Mouse (Mus musculus): Measurements from ENCODE around the gene Ankar. TPM values are rescaled to one million over a fixed set of nuclear protein-coding genes. Genes with fewer than 3 reads are reported as not detected.

Ankar gene
- polyA plus RNA-seq (2012): not detected in 2 replicates

GRCm38 (mm10) chr1:72700479-72700878, at the start of gene Ankar:
Gene Ankar (minus strand): TSS chr1:72700579.
- no peak for TF ChIP-seq GATA1 (IDR thresholded peaks at IDR 0.05; ENCODE audit: low read length)

GRCm38 (mm10) chr1:72746382-72746781, 46.0 kb upstream of the Ankar start:
- TF ChIP-seq GATA1 (IDR thresholded peaks at IDR 0.05; ENCODE audit: low read length): no peak

- no peak for TF ChIP-seq GATA1 (IDR thresholded peaks at IDR 0.05; ENCODE audit: low read length)
Observed at GRCm38 (mm10) chr1:72744816-72745506, 44.6 kb upstream of the Ankar start.

GRCm38 (mm10) chr1:72741406-72741805, 41.0 kb upstream of the Ankar start:
- TF ChIP-seq GATA1 (IDR thresholded peaks at IDR 0.05; ENCODE audit: low read length): no peak

GRCm38 (mm10) chr1:72739681-72740063, 39.3 kb upstream of the Ankar start:
- no peak for TF ChIP-seq GATA1 (IDR thresholded peaks at IDR 0.05; ENCODE audit: low read length)

- no peak for TF ChIP-seq GATA1 (IDR thresholded peaks at IDR 0.05; ENCODE audit: low read length)
Observed at GRCm38 (mm10) chr1:72738946-72739680, 38.7 kb upstream of the Ankar start.

GRCm38 (mm10) chr1:72736397-72737125, 36.2 kb upstream of the Ankar start:
- no peak for TF ChIP-seq GATA1 (IDR thresholded peaks at IDR 0.05; ENCODE audit: low read length)

- no peak for TF ChIP-seq GATA1 (IDR thresholded peaks at IDR 0.05; ENCODE audit: low read length)
Observed at GRCm38 (mm10) chr1:72733191-72733691, 32.9 kb upstream of the Ankar start.

- no peak for TF ChIP-seq GATA1 (IDR thresholded peaks at IDR 0.05; ENCODE audit: low read length)
Observed at GRCm38 (mm10) chr1:72730126-72730525, 29.7 kb upstream of the Ankar start.

GRCm38 (mm10) chr1:72728781-72729180, 28.4 kb upstream of the Ankar start:
- TF ChIP-seq GATA1 (IDR thresholded peaks at IDR 0.05; ENCODE audit: low read length): no peak

- TF ChIP-seq GATA1 (IDR thresholded peaks at IDR 0.05; ENCODE audit: low read length): no peak
Observed at GRCm38 (mm10) chr1:72725941-72726340, 25.6 kb upstream of the Ankar start.

- no peak for TF ChIP-seq GATA1 (IDR thresholded peaks at IDR 0.05; ENCODE audit: low read length)
Observed at GRCm38 (mm10) chr1:72724354-72724753, 24.0 kb upstream of the Ankar start.

GRCm38 (mm10) chr1:72722646-72723045, 22.3 kb upstream of the Ankar start:
- TF ChIP-seq GATA1 (IDR thresholded peaks at IDR 0.05; ENCODE audit: low read length): no peak

GRCm38 (mm10) chr1:72720115-72720725, 19.8 kb upstream of the Ankar start:
- no peak for TF ChIP-seq GATA1 (IDR thresholded peaks at IDR 0.05; ENCODE audit: low read length)

GRCm38 (mm10) chr1:72718846-72719245, 18.5 kb upstream of the Ankar start:
- TF ChIP-seq GATA1 (IDR thresholded peaks at IDR 0.05; ENCODE audit: low read length): no peak

- no peak for TF ChIP-seq GATA1 (IDR thresholded peaks at IDR 0.05; ENCODE audit: low read length)
Observed at GRCm38 (mm10) chr1:72717540-72717939, 17.2 kb upstream of the Ankar start.
